Comparison of ENCODE assay signal across 9 mouse cellular contexts in the genomic region with DNA sequence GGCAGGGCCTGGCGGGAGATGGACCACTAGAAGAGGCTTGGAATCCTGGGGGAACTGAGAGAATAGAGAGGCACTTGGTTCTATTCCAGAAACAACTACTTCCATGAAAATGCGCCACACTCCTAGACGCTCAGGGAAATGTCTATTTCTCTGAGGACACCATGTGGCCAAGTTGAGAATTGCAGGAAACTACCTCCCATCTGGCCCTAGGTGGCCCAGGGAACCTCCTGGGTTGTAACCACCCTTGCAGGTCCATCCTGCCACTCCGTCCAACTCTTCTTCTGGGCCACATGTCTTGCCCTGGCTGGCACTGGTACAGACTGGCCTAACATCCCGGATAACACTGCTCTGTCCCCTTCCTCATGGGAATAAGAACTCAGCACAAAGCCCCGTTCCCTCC. TPM values are rescaled to one million over a fixed set of nuclear protein-coding genes. Genes with fewer than 3 reads are reported as not detected.
DNase-seq lines count a peak whose midpoint lies in the region; ATAC-seq lines count a peak whose summit lies in the region.
"Had no signal": no experiment of that assay in that cellular context is flagged by ENCODE, and none has a peak within 500 bp of the region (broad histone marks: within the 10 kb centered on the region; RNA-seq: fewer than 3 reads in every experiment).

No protein-coding gene starts in this region.

- no peaks in the 10 kb centered on the region for H3K9me3 ChIP-seq in embryonic facial prominence, embryonic 14.5 days (ENCODE audit: control insufficient read depth, low read length)
- H3K9me3 ChIP-seq in heart, embryonic 16.5 days (replicated peaks; ENCODE audit: control insufficient read depth, low read length): no peaks in the 10 kb centered on the region
- H3K9me3 ChIP-seq: embryonic facial prominence, embryonic 15.5 days had no signal

- no peak overlapping the region for H3K9ac ChIP-seq in embryonic facial prominence, embryonic 14.5 days (ENCODE audit: low read depth, low read length)
- H3K9ac ChIP-seq in heart, embryonic 16.5 days (ENCODE audit: low read length): no peak overlapping the region
- H3K9ac ChIP-seq: embryonic facial prominence, embryonic 15.5 days had no signal

- peak; percentile 60 for DNase-seq in adrenal gland, postnatal 25 days
- DNase-seq in embryonic facial prominence, embryonic 14.5 days (ENCODE audit: low spot score): peak; percentile 71
- DNase-seq in kidney, postnatal 36 days: peak; percentile 74 to 88
- peak; percentile 54 to 70 for DNase-seq in lung, adult 18-20 months
- DNase-seq in thymus, postnatal 10 days (ENCODE audit: low spot score in 2 of 2): peak; percentile 26 to 65

- WGBS in embryonic facial prominence, embryonic 14.5 days: 14% methylated on average over 6 of the region's 6 CpGs
- 9% methylated on average over 6 of the region's 6 CpGs for WGBS in heart, embryonic 16.5 days

- no peak overlapping the region for H3K4me3 ChIP-seq in embryonic facial prominence, embryonic 14.5 days (ENCODE audit: low read depth, low read length)
- H3K4me3 ChIP-seq in heart, embryonic 16.5 days (ENCODE audit: low read length): no peak overlapping the region
- H3K4me3 ChIP-seq: embryonic facial prominence, embryonic 15.5 days had no signal

- no peaks in the 10 kb centered on the region for H3K4me1 ChIP-seq in embryonic facial prominence, embryonic 14.5 days (ENCODE audit: control insufficient read depth, insufficient read depth, low read length)
- peaks cover 3% of the 10 kb centered on the region; the same call in 1 of the 2 replicates for H3K4me1 ChIP-seq in heart, embryonic 16.5 days (ENCODE audit: control insufficient read depth, insufficient read depth, low read length)

- H3K36me3 ChIP-seq in embryonic facial prominence, embryonic 14.5 days (ENCODE audit: control insufficient read depth, insufficient read depth, low read length): no peaks in the 10 kb centered on the region
- H3K36me3 ChIP-seq in heart, embryonic 16.5 days (ENCODE audit: control insufficient read depth, insufficient read depth): no peaks in the 10 kb centered on the region
- H3K36me3 ChIP-seq: embryonic facial prominence, embryonic 15.5 days had no signal

- H3K4me2 ChIP-seq in embryonic facial prominence, embryonic 14.5 days (ENCODE audit: low read depth, low read length): no peak overlapping the region
- no peak overlapping the region for H3K4me2 ChIP-seq in heart, embryonic 16.5 days (ENCODE audit: low read depth, low read length)
- H3K4me2 ChIP-seq: embryonic facial prominence, embryonic 15.5 days had no signal

- peak; percentile 60 for ATAC-seq in CD4-positive, CD25-positive, alpha-beta regulatory T cell, adult 4 months
- peak; percentile 55; the same call in 1 of the 2 replicates for ATAC-seq in embryonic facial prominence, embryonic 14.5 days (ENCODE audit: low read depth)
- ATAC-seq in heart, embryonic 16.5 days (replicated peaks; ENCODE audit: extremely low read depth, insufficient read depth, low FRiP score): peak; percentile 26; the same call in 1 of the 2 replicates
- ATAC-seq in neutrophil, adult 5-6 weeks (ENCODE audit: extremely low read depth, insufficient number of reproducible peaks, low FRiP score, poor library complexity, severe bottlenecking): peak; percentile 35; the same call in 1 of the 2 replicates

- peaks cover 10% of the 10 kb centered on the region for H3K27me3 ChIP-seq in embryonic facial prominence, embryonic 14.5 days (replicated peaks; ENCODE audit: control insufficient read depth, insufficient read depth, low read length)
- H3K27me3 ChIP-seq in heart, embryonic 16.5 days (ENCODE audit: control insufficient read depth, insufficient read depth, low read length): peaks cover 21% of the 10 kb centered on the region

- H3K27ac ChIP-seq in embryonic facial prominence, embryonic 14.5 days (replicated peaks; ENCODE audit: low read depth, low read length): no peak overlapping the region
- no peak overlapping the region for H3K27ac ChIP-seq in heart, embryonic 16.5 days (ENCODE audit: low read length)
- H3K27ac ChIP-seq: embryonic facial prominence, embryonic 15.5 days had no signal

RNA-seq across cellular contexts. Expression of a gene that starts 7.3 kb away (rescaled TPM):
- not detected for polyA plus RNA-seq in CD4-positive, CD25-positive, alpha-beta regulatory T cell, adult 4 months (2017; shearing (Covaris generic))
- not detected in 2 replicates for total RNA-seq in adrenal gland, postnatal 25 days (2021)
- 0.21 and 0.35 TPM in 2 replicates for polyA plus RNA-seq in embryonic facial prominence, embryonic 14.5 days (2014; fragmentation: Nextera tagmentation; extraction: Ambion mirVana)
- not detected in 2 replicates for polyA plus RNA-seq in heart, embryonic 16.5 days (2015; fragmentation: Nextera tagmentation; extraction: Ambion mirVana)
- total RNA-seq in neutrophil, adult 5-6 weeks (2017): not detected in 2 replicates

RNA-seq across cellular contexts. Expression of a gene that starts 24.2 kb away (rescaled TPM):
- polyA plus RNA-seq in CD4-positive, CD25-positive, alpha-beta regulatory T cell, adult 4 months (2017; shearing (Covaris generic)): under 1 TPM in 1 of 2 experiments, not detected in 1; 0.42 TPM
- total RNA-seq in adrenal gland, postnatal 25 days (2021): 0.30 TPM in 1 of 2 replicates, not detected in the other
- polyA plus RNA-seq in embryonic facial prominence, embryonic 14.5 days (2014; fragmentation: Nextera tagmentation; extraction: Ambion mirVana): 0.72 and 0.98 TPM in 2 replicates
- polyA plus RNA-seq in heart, embryonic 16.5 days (2015; fragmentation: Nextera tagmentation; extraction: Ambion mirVana): 0.18 and 0.31 TPM in 2 replicates
- not detected in 2 replicates for total RNA-seq in neutrophil, adult 5-6 weeks (2017)

RNA-seq across cellular contexts. Expression of a gene that starts 43.3 kb away (rescaled TPM):
- under 1 TPM in 1 of 2 experiments, not detected in 1; 0.28 TPM for polyA plus RNA-seq in CD4-positive, CD25-positive, alpha-beta regulatory T cell, adult 4 months (2017; shearing (Covaris generic))
- 1.7 and 2.1 TPM in 2 replicates for total RNA-seq in adrenal gland, postnatal 25 days (2021)
- polyA plus RNA-seq in embryonic facial prominence, embryonic 14.5 days (2014; fragmentation: Nextera tagmentation; extraction: Ambion mirVana): 0.17 and 1.3 TPM in 2 replicates
- polyA plus RNA-seq in heart, embryonic 16.5 days (2015; fragmentation: Nextera tagmentation; extraction: Ambion mirVana): 0.32 and 0.49 TPM in 2 replicates
- not detected in 2 replicates for total RNA-seq in neutrophil, adult 5-6 weeks (2017)

RNA-seq across cellular contexts. Expression of a gene that starts 43.4 kb away (rescaled TPM):
- polyA plus RNA-seq in CD4-positive, CD25-positive, alpha-beta regulatory T cell, adult 4 months (2017; shearing (Covaris generic)): 1 to 10 TPM; 2.9 to 3.2 TPM
- 42.6 and 59.9 TPM in 2 replicates for total RNA-seq in adrenal gland, postnatal 25 days (2021)
- polyA plus RNA-seq in embryonic facial prominence, embryonic 14.5 days (2014; fragmentation: Nextera tagmentation; extraction: Ambion mirVana): 9.2 and 9.4 TPM in 2 replicates
- polyA plus RNA-seq in heart, embryonic 16.5 days (2015; fragmentation: Nextera tagmentation; extraction: Ambion mirVana): 6.9 TPM in 2 replicates
- 0.37 TPM in 1 of 2 replicates, not detected in the other for total RNA-seq in neutrophil, adult 5-6 weeks (2017)

RNA-seq across cellular contexts. Expression of a gene that starts 53.6 kb away (rescaled TPM):
- not detected for polyA plus RNA-seq in CD4-positive, CD25-positive, alpha-beta regulatory T cell, adult 4 months (2017; shearing (Covaris generic))
- total RNA-seq in adrenal gland, postnatal 25 days (2021): 312 and 334 TPM in 2 replicates
- 0.50 and 1.7 TPM in 2 replicates for polyA plus RNA-seq in embryonic facial prominence, embryonic 14.5 days (2014; fragmentation: Nextera tagmentation; extraction: Ambion mirVana)
- polyA plus RNA-seq in heart, embryonic 16.5 days (2015; fragmentation: Nextera tagmentation; extraction: Ambion mirVana): not detected in 2 replicates
- total RNA-seq in neutrophil, adult 5-6 weeks (2017): not detected in 2 replicates
